Comparison of ENCODE assay signal across 7 mouse cellular contexts in genomic region chr12:73907079-73907672, GRCm38 (mm10). TPM values are rescaled to one million over a fixed set of nuclear protein-coding genes. Genes with fewer than 3 reads are reported as not detected.
DNase-seq lines count a peak whose midpoint lies in the region; ATAC-seq and TF ChIP-seq lines count a peak whose summit lies in the region.

No protein-coding gene starts in this region.

- H3K36me3 ChIP-seq in lung, embryonic 15.5 days, result no peaks in the 10 kb centered on the region
- H3K36me3 ChIP-seq in limb, embryonic 13.5 days, result no peaks in the 10 kb centered on the region
- H3K36me3 ChIP-seq in small intestine, adult 2 months (ENCODE audit: control insufficient read depth, insufficient read depth, low read length), result no peaks in the 10 kb centered on the region

- under 1% methylated on average over 18 of the region's 18 CpGs for WGBS in lung, embryonic 15.5 days
- WGBS in limb, embryonic 13.5 days, result under 1% methylated on average over 18 of the region's 18 CpGs
- WGBS in small intestine, adult 2 months, result 2% methylated on average over 18 of the region's 18 CpGs

- ATAC-seq in lung, embryonic 15.5 days (ENCODE audit: borderline replicate concordance, extremely low read depth, low FRiP score, low TSS enrichment), result no peak
- no peak for ATAC-seq in limb, embryonic 13.5 days (ENCODE audit: low FRiP score, low read depth)

- DNase-seq in lung, postnatal 36 days, result no peak
- DNase-seq in cerebellum, adult 11 months, result no peak
- no peak for DNase-seq in T-cell, adult 2 months (ENCODE audit: low spot score)

- peak overlapping the region; percentile 44 for H3K9ac ChIP-seq in lung, embryonic 15.5 days
- peak overlapping the region; percentile 67 for H3K9ac ChIP-seq in limb, embryonic 13.5 days

- no peak for TF ChIP-seq CTCF in embryonic fibroblast, embryonic 13.5 days (IDR thresholded peaks at IDR 0.05; ENCODE audit: borderline replicate concordance, insufficient read depth, low read length)
- no peak for TF ChIP-seq CTCF in small intestine, adult 2 months (IDR thresholded peaks at IDR 0.05; ENCODE audit: extremely low read depth, insufficient read length, insufficient replicate concordance, low read depth, low read length)

- peak overlapping the region; percentile 99 for H3K4me3 ChIP-seq in lung, embryonic 15.5 days
- peak overlapping the region; percentile 39 for H3K4me3 ChIP-seq in embryonic fibroblast, embryonic 13.5 days (ENCODE audit: insufficient read depth, low read length)
- H3K4me3 ChIP-seq in limb, embryonic 13.5 days, result peak overlapping the region; percentile 79
- H3K4me3 ChIP-seq in small intestine, adult 2 months (ENCODE audit: low read depth, low read length), result peak overlapping the region; percentile 68

- H3K27ac ChIP-seq in lung, embryonic 15.5 days, result peak overlapping the region; percentile 100
- peak overlapping the region; percentile 82 for H3K27ac ChIP-seq in embryonic fibroblast, embryonic 13.5 days (ENCODE audit: insufficient read depth, low read length)
- peak overlapping the region; percentile 81 for H3K27ac ChIP-seq in limb, embryonic 13.5 days
- peak overlapping the region; percentile 60 for H3K27ac ChIP-seq in small intestine, adult 2 months (ENCODE audit: insufficient read depth, low read depth, low read length)

- H3K27me3 ChIP-seq in lung, embryonic 15.5 days, result no peaks in the 10 kb centered on the region
- H3K27me3 ChIP-seq in limb, embryonic 13.5 days, result no peaks in the 10 kb centered on the region
- H3K27me3 ChIP-seq in small intestine, adult 2 months (ENCODE audit: control insufficient read depth, insufficient read depth, low read length), result no peaks in the 10 kb centered on the region

- 0 out of 2 replicates have a peak, but pooled peaks have one; percentile 41 for TF ChIP-seq POLR2A in embryonic fibroblast, embryonic 13.5 days (IDR thresholded peaks at IDR 0.05; ENCODE audit: low read depth, low read length)
- TF ChIP-seq POLR2A in small intestine, adult 2 months (IDR thresholded peaks at IDR 0.05; ENCODE audit: low read depth, low read length), result no peak

- peaks cover 24% of the 10 kb centered on the region for H3K4me1 ChIP-seq in lung, embryonic 15.5 days
- H3K4me1 ChIP-seq in embryonic fibroblast, embryonic 13.5 days (ENCODE audit: control insufficient read depth, insufficient read depth, low read length), result peaks cover 4% of the 10 kb centered on the region
- H3K4me1 ChIP-seq in limb, embryonic 13.5 days, result peaks cover 34% of the 10 kb centered on the region
- H3K4me1 ChIP-seq in small intestine, adult 2 months (ENCODE audit: control insufficient read depth, insufficient read depth, insufficient read length, low read length), result peaks cover 11% of the 10 kb centered on the region; the same call in 1 of the 2 replicates

- peak overlapping the region; percentile 79 for H3K4me2 ChIP-seq in lung, embryonic 15.5 days
- H3K4me2 ChIP-seq in limb, embryonic 13.5 days (replicated peaks), result peak overlapping the region; percentile 80

- H3K9me3 ChIP-seq in lung, embryonic 15.5 days, result no peaks in the 10 kb centered on the region
- no peaks in the 10 kb centered on the region for H3K9me3 ChIP-seq in limb, embryonic 13.5 days

RNA-seq across cellular contexts. Expression of gene Hif1a, which starts 6.0 kb away (rescaled TPM):
- 86.1 and 88.1 TPM in 2 replicates for polyA plus RNA-seq in lung, embryonic 15.5 days (2015; fragmentation: Nextera tagmentation; extraction: Ambion mirVana)
- 219 and 312 TPM in 2 replicates for polyA plus RNA-seq in embryonic fibroblast, embryonic 13.5 days (2011; ENCODE audit: insufficient read length, low read depth, missing spikeins)
- polyA plus RNA-seq in limb, embryonic 13.5 days (2015; fragmentation: Nextera tagmentation; extraction: Ambion mirVana), result 89.8 and 91.5 TPM in 2 replicates
- polyA plus RNA-seq in small intestine, adult 2 months (2012; rRNA removed), result 11.6 and 23.7 TPM in 2 replicates

RNA-seq across cellular contexts. Expression of gene Gm49321, which starts 30.3 kb away (rescaled TPM):
- 11.7 and 14.1 TPM in 2 replicates for polyA plus RNA-seq in lung, embryonic 15.5 days (2015; fragmentation: Nextera tagmentation; extraction: Ambion mirVana)
- polyA plus RNA-seq in embryonic fibroblast, embryonic 13.5 days (2011; ENCODE audit: insufficient read length, low read depth, missing spikeins), result 14.7 and 15.7 TPM in 2 replicates
- polyA plus RNA-seq in limb, embryonic 13.5 days (2015; fragmentation: Nextera tagmentation; extraction: Ambion mirVana), result 14.3 and 19.1 TPM in 2 replicates
- polyA plus RNA-seq in small intestine, adult 2 months (2012; rRNA removed), result not detected in 2 replicates

RNA-seq across cellular contexts. Expression of gene Snapc1, which starts 57.1 kb away (rescaled TPM):
- 17.2 and 17.7 TPM in 2 replicates for polyA plus RNA-seq in lung, embryonic 15.5 days (2015; fragmentation: Nextera tagmentation; extraction: Ambion mirVana)
- 19.5 and 23.0 TPM in 2 replicates for polyA plus RNA-seq in embryonic fibroblast, embryonic 13.5 days (2011; ENCODE audit: insufficient read length, low read depth, missing spikeins)
- 23.8 and 23.9 TPM in 2 replicates for polyA plus RNA-seq in limb, embryonic 13.5 days (2015; fragmentation: Nextera tagmentation; extraction: Ambion mirVana)
- polyA plus RNA-seq in small intestine, adult 2 months (2012; rRNA removed), result 2.0 and 2.8 TPM in 2 replicates

Comparison
In these comparisons a context has a peak if more than half of its experiments do, and no peak if none do; other contexts are left out.
1. H3K4me3 ChIP-seq: peak in every context shown above with its lines; median percentile 99 in lung, embryonic 15.5 days; 79 in limb, embryonic 13.5 days; 68 in small intestine, adult 2 months; 39 in embryonic fibroblast, embryonic 13.5 days.
2. RNA of gene Gm49321, which starts 30.3 kb away (polyA plus RNA-seq): 14.3 to 19.1 TPM in limb, embryonic 13.5 days, 14.7 to 15.7 TPM in embryonic fibroblast, embryonic 13.5 days and 11.7 to 14.1 TPM in lung, embryonic 15.5 days; not detected in small intestine, adult 2 months; every median in the first group is over 10 times any median in the second.
3. Peak in every context shown above with its lines, with median percentiles within 50 percentile points of each other: H3K27ac ChIP-seq.